Mouse (Mus musculus) c-Kit-positive CD71-negative TER-119-negative erythroid progenitor cells, embryonic 14.5 days (primary cell): ENCODE results near the gene Gm26558.
A peak's percentile ranks its signal among the peaks of the same experiment; 100 is the strongest.

ENCODE experiments used
- DNase-seq: peaks from one replicate; pipeline ENCODE4 v3.0.0-alpha.2; 2013; ENCODE audit warnings: low read depth

Gm26558 gene

DNA sequence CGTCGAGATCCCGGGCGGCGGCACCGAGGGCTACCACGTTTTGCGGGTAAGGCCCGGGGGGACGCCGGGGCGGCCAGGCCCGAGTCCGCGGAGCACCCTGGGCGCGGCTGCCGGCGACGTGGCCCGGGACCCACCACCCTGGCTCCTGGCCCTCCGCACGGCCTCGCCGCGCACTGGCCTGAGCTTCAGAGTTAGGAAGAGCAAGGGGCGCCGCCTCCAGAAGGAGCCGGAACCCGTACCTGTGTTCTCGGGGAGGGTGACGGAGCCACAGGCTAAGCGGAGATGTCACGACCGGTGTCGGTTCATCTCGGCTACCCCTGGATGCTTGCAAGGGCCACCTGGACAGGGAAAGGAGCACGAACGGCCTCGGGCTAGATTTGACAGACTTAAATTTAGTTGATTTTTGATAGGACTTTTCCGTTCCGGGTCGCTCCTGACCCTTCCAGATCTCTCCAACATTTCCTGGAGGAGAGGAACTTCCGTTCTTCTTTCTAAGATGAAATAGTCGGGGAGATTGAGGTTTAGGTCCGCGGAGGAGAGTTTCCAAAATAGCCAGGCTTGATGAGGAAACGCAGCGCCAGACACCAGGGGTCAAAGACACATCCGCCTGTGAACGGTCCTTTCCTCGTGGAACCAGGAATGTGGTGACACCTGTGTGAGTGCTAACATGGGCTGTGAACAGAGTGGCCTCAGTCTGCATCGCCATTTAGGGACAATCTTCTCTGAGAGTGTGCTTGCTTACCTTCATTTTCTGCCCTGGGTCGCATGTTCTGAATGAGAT, at the start of gene Gm26558:
Gm26558 (minus strand) TSS at position 394 of the 781 bp plus-strand sequence.
- DNase-seq, result no peak

DNA sequence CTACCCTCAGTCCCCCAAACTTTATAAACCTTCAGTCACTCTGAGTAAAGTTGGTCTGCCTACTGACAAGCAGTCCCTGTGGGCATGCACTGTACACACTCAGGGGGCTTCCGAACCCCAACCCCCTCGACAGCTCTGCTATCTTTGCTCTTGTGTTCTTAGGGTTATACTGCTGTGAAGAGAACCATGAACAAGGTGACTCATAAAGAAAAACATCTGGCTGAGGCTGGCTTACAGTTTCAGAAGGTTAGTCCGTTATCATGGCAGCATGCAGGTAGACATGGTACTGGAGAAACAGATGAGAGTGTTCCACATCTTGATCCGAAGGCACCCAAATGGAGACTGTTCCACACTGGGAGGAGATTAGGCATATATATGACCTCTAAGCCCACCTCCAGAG, 49.0 kb upstream of the Gm26558 start:
- DNase-seq, result no peak

DNA sequence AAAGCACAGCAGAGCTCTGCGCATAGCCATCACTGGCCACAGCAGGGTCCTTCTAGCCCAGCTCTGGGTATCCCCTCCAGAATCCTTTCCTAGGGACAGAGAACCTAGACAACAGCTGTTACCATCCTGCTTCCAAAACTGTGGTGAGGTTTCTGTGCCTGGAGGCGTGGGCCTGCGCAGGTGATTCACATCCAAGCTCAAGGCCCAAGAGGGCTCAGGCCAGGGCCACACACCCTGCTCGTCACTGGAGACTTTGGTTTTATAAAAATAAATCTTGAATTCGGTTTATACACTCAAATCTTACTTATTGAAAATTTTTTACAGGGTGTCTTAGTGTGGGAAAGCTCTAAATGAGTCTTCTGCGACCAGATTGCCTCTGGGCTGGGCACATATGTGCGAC, 48.3 kb upstream of the Gm26558 start:
- no peak for DNase-seq

DNA sequence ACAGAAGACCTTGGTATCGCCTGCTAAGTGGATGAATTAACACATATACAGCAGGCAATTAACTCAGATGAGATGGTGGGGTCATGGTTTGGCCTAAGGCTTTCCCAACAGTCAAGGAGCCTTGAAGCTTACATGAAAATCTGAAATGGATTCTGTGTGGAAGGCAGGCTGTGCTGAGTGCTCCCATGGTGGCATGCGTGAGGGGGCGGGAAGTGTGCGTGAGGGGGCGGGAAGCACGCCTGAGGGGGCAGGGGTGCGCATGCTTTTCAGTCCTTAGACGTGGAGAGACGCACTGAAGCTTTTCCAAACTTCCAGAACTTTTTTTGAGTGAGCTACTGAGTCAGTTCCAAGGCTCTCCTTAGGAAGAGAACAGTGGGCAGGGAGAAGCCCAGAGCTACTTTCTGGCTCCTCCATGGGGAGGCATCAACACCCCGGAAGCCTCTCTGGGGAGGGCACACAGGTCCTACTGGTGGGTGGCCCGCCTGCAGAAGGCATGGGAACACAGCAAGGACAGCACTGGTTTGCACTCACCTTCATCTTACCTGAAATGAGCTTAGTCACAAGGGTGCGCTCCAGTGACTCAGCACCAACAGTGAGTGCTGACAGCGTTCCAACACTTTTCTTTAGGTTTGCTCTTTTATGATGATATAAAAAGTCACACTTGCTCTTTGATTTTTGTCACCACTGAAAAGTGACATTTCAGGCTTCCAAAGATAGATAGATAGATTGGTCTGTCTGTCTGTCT, 47.2 kb upstream of the Gm26558 start:
- DNase-seq, result no peak

DNA sequence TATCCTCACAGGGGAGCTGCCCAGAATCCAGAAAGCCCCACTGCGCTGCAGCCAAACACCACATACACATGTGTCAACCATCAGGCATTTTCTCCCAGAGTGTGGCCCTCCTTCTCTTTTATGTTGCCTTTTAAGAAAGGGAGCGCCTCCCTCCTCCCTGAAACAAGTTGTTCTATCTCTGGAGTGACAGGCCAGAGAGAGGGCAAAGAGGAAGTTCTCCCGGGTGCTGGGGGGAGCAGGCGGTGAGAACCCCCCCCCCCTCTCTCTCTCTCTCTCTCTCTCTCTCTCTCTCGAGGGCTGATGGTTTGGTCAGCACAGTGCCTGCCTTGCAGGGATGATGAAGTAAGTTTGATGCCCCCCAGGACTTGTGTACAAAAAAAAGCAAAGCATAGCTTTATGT, 40.5 kb upstream of the Gm26558 start:
- peak; percentile 20 for DNase-seq

DNA sequence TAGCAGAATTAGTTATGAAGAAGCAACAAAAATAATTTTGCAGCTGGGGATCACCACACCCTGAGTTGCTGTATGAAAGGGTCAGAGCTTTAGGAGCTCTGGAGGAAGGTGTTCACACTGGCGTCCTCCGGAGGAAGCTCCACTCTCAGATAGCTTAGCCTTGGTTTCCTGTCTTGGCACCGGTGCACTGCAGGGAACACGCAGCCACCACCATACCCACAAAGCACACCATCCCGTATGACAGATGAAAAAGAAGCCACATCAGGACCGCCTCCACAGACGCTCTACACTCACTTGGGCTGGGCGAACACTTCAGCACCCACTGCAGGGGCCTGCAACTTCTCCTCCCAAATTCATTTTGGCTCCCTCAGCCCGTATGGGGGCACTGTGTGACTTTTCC, 39.7 kb upstream of the Gm26558 start:
- DNase-seq, result no peak

DNA sequence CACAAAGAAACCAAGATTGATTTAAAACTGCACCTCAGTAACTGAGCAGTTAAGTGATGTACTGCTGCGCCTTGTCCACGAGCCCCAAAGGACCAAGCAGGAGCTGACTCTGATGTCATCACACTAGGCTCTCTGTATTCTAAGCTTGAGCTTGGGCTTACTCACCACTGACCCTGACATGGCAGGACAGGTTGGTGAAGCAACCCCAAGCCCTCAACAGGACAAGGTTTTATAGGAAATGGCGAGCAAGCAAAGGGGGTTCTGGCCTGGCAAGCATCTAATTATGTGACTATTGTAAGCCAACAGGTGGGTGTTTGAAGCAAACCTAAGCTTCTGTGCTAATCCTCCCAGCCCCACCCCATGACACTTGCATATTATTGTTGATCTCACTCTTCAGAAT, 38.9 kb upstream of the Gm26558 start:
- DNase-seq, result no peak

DNA sequence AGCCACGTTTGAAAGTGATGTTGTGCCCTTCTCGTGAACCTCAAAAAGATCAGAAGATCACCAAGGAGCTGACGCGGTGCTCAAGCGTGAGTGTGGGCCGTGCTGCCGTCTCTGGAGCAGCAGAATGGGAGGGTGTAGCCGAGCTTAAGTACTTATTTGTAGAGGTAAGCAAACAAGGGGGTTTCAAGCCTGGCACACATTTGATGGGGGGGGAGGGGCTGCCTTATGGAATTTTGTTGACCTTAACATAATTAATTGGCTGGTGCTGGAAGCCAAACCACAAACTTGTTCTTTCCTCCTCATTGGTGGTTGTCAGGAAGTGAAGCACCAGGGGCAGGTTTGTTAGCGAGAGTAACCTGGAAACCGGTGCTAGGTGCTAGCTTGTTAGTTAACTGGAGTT, 33.8 kb upstream of the Gm26558 start:
- no peak for DNase-seq

DNA sequence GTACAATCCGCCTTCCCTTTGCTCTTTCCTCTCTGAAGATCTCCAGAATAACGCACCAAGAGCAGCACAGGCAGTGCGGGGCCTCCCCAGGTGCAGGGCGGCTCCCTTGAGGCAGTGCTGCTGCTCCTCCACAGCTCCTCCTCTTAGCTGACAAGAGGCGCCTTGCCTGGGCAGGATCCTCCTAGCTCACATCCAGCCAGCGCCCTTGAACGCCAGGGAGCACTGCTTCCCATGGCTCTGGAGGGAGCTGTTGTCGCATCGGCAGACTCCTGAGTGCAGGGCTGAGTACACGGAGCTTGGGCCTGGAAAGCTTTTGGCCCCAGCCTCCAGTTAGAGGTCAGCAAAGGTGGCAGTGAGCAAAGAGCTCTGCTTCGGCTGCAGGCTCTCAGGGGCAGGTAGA, 28.3 kb upstream of the Gm26558 start:
- DNase-seq, result no peak

DNA sequence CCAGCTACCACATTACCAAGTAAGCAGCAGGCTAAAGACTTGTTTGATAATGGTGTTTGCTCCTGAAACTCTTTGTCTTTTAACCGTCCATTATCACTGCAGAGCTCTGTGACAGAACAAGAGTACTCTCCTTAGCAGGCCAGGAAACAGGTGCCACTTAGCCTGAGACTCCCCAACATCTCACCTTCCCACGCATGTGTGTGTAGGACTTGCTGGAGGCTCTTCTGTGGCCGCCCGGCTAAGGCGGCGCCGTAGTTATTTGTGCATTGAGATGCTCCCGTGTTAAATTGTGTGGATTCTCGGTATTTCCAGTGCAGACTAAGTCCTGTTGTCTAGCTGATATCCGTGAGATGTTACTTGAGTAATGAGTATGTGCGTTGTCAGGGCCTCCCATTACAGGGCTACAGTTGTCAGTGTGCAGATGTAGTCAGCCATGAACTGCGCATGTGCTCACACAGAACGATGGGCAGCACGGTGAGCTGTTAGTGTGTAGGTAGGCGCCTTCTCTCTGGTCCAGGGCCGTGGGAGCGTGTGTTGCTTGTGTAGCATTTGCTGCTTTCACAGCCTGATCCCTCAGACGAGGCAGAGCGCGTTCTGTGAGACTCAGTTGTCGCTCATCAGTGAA, 26.7 kb upstream of the Gm26558 start:
- no peak for DNase-seq

DNA sequence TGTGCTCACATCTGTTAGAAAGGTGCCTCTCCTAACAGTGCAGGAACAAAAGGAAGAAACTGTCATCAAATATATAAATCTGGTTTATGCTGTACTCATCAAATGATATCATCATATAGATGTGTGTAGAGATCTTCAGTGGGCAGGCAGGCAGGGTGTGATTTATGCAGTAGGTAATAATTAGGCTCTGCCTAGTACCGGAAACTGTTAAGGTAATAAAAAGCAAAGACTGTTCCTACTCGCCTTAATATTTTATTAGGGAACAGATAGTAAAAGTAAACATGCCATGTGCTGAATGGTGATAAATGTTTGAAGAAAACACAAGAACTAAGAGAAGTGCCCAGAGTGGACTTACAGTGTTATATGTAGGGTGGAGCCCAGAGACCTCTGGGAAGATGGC, 20.4 kb upstream of the Gm26558 start:
- no peak for DNase-seq

DNA sequence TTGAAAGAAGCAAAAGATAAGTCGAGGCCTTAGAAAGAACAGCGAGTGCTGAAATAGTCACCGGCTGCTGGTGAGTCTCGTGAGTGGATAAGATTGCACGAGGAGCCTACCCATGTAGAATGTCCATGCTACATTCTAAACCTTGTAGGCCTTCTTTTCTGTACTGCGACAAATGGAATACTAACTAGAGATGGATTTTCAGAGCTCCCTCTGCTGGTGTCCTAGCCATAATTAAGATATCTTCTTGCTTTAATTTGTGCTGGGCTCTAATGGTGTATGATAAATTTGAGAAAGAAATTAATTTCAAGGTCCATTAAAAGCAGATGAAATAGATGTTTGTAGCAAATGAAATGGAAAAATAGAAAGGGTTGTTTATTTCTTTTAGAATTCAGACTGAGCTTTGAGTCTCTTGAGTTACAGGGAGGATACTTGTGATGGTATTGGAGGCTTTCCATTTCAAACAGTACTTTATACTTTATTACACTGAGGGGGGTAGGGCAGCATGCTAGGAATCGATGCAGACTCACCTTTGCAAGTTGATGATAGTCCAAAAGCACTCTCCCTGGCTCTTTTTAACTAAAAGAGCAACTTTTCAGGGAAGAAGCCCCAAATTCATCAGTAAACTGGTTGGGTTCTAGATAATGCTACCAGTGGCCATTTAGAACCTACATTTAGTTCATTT, 11.7 kb upstream of the Gm26558 start:
- DNase-seq, result no peak

DNA sequence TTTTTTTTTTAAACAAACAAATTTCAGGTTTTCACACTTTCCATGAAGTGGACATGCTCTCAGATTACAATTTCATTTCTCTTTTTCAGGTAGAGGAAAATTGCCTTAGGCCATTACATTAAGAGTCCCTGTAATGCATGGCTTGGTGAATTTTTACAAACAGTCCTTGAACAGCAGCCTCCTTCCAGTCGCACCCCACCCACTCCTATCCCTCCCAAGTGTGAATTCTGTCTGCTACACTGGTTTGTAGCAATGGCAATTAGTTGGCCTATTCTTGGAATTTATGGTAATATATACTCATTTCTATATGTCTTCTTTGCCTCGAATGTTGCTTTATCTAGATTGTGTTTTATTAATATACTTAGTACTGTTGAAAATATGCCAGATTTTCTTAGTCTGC, 10.6 kb upstream of the Gm26558 start:
- DNase-seq, result no peak

DNA sequence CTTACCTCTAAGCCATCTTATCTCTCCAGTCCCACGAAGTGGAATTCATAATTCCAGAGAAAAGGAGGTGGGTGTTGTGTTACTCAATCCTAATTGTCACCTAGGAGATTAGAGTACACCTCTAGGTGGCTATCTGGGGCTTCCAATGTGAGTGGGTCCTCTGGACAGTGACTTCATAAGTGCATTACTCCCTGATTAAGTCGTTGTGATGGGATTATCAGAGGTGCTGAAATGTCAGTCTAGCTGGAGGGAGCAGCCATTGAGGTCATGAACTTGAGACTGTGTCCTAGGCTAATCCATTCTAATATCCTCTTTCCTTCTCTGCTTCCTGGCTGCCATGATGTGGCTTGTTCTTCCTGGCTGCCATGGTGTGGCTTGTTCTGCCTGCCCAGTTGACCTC, 8.0 kb upstream of the Gm26558 start:
- no peak for DNase-seq

DNA sequence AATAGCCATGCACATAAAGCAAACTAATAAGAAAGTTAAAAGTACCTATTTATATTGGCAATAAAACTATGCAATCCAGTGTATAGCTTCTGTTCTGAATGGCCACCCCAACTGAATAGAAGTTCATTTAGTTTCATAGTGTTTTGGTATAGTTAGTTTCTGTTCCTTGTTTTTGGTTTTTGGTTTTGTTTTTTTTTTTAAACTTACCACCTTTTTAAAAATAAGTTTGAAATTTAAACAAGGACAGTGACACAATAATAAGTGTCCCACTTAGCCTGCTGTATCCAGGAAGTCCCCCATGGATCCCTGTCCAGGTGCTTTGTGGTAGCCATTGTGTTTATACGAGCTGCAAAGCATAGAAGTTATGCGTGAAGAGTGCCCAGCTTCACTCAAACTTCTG, 7.3 kb upstream of the Gm26558 start:
- no peak for DNase-seq

DNA sequence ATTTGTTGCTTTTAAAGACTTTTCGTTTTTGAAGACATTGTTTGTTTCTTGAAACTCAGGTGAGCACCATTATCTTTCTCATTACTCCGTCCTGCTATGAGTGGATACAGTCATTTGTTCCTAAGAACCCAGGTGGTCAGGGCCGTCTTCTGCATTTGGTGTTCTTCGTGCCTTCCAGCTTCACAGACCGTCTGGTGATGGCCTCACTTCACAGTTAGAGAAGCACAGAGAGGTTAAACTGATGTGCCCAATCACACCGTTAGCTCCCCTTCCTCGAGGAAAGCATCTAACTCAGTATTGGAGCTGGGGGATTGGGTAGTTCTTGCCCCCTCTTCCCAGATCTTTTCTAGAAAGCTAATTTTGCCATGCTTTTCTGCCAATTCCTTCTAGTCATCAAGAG, 5.1 kb upstream of the Gm26558 start:
- no peak for DNase-seq

DNA sequence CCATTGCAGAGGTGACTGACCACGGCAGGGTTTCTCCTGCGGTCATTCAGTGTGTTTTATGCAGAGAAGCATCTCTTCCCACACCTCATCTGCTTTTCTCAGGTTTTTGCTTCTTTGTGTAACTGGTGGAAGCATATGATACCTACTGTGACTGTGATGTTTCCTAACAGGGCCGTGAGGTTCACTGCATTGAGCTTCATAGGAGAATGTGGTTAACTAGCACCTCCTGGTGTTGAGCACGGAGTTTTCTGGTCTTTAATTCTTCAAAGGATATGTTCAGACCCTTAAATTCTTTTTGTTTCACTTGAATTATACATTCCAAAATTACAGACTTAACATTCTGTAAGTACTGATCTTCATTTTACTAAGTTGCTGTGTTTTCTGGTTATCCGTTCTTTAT, 1.9 kb upstream of the Gm26558 start:
- DNase-seq, result no peak

DNA sequence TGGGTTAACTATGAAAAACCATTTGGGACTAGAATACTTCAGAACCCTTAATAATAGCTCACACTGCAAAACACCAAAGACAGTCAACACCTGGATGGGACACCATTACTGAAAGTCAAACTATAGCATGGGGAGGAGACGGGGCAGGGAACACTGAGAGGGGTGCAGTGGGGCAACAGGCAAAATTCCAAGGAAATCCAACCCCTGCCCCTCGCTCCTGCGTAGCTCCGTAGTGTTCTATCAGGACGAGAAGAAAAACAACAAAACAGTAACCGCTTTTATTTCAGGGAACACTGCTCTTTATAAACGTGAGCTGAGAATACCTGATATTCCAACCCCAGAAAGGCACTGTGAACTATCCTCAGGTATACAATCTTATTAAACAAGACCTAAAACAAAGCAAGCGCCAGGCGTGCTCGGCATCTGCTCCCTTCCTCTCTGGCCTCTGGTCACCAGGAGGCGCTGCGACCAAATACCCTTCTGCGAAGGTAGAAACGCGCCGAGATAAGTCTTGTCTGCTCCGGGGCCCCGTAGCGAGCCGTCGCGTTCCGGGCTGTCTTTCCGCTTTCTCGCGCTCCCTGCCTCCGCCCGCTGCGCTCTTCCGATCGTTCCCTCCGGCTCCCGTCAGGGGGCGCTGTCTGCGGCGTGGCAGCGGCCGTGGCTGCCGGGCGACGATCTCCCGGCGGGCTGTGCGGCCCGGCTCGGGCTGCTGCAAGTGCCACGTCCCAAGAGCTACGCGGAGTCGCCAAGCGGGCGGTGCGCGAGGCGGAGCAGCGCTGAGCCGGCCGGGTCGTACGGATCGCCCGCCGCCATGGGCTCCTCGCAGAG, 807 bp downstream of the Gm26558 start, which contains the start of gene Gorasp2:
Gorasp2 (plus strand) TSS at position 690 of the 828 bp plus-strand sequence.
- peak; percentile 93 for DNase-seq

DNA sequence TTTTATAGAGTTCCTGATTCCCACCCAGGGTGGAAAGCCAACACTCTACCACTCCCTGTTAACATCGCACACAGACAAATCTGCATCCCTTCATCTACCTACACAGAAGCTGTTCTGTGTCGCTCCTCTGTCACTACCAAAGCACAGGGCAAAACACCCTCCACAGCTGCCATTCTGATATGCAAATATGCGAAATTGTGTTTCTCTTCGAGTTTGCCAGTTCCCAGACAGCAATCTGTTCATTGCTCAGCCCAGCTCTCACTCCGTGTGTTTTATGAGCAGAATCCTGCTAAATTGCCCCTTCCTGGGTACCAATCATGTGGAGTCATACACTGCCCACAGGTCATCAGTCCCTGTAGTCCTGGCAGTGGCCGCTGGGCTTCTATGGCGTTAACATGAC, 4.8 kb downstream of the Gm26558 start:
- no peak for DNase-seq

DNA sequence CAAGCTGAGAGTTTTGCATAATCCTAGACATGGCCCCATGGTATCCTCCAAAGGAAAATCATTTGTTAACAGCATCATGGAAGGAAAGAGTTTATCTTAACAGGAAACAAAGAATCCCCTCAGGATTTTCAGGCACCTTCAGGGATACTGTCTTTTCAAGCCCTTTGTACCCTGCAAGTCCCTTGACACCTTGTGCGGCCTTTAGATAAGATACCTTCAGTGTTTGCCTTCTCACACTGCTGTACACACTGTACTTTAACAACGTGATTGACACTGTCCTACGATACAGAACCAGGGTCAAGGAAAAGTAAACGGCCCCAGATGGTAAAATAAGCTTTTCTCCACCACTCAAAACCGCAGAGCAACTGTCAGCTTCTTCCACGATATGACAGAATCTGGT, 10.1 kb downstream of the Gm26558 start:
- no peak for DNase-seq

DNA sequence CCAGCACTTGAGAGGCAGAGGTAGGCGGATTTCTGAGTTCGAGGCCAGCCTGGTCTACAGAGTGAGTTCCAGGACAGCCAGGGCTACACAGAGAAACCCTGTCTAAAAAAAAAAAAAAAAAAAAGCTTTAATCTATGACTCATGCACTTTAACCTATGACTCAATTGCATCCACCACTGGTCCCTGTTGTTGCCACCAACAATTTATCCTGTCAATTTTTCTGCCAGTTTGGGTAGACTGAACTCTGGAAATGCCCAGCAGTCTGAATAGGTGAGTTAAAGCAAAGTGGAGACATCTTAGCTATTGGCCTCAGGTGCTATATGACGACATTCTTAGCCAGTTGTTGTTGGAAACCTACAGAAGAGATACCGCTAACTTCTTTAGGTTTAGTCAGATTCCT, 12.4 kb downstream of the Gm26558 start:
- DNase-seq, result no peak

DNA sequence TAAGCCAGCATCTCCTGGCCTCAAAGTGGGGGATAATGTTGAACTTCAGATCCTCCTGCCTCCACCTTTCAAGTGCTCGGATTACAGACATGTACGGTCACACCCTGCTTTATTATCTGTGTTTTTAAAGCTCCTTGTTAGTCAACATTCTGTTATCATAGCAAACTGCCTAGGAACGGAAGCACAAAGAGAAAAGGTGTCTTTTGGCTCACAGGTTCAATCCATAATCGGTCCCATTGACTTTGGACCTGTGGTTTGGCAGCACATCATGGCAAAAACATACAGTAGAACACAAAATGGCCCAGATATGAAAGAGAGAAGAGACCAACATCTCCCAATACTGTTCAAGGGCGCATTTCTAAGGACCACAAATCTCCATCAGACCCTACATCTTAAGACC, 13.6 kb downstream of the Gm26558 start:
- no peak for DNase-seq
